Comparison of ENCODE assay signal across 16 mouse cellular contexts in the genomic region with DNA sequence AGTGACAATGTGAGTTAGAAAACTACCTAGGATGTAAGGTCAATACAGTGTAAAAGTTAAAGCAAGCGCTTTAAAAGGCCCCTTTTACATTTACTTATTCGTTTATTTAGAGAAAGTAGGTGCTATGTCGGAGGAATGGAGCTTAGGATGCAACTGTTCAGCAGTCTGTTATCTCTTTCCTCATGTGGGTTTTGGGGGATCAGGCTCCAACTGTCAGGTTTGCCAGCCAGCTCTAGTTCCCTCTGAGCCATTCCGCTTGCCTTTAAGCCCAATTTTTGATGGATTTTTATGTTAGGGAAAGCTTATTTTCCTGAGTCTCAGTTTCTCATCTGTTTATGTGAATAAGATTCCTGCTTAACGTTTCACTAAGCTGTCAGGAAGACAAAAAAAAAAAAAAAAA. TPM values are rescaled to one million over a fixed set of nuclear protein-coding genes. Genes with fewer than 3 reads are reported as not detected.
"Had no signal": no experiment of that assay in that cellular context is flagged by ENCODE, and none has a peak within 500 bp of the region (broad histone marks: within the 10 kb centered on the region; RNA-seq: fewer than 3 reads in every experiment).

No protein-coding gene starts in this region.

- H3K9ac ChIP-seq: limb, embryonic 12.5 days; liver, embryonic 13.5 days; liver, postnatal 0 days; midbrain, embryonic 12.5 days; stomach, embryonic 15.5 days had no signal

- H3K27ac ChIP-seq: limb, embryonic 12.5 days; liver, embryonic 13.5 days; midbrain, embryonic 12.5 days; stomach, embryonic 15.5 days had no signal

- H3K4me3 ChIP-seq: limb, embryonic 12.5 days; liver, embryonic 13.5 days; midbrain, embryonic 12.5 days; stomach, embryonic 15.5 days had no signal

- H3K36me3 ChIP-seq: limb, embryonic 12.5 days; liver, embryonic 13.5 days; midbrain, embryonic 12.5 days; stomach, embryonic 15.5 days had no signal

- H3K27me3 ChIP-seq: limb, embryonic 12.5 days; liver, embryonic 13.5 days; midbrain, embryonic 12.5 days; stomach, embryonic 15.5 days had no signal

- H3K4me1 ChIP-seq: limb, embryonic 12.5 days; liver, embryonic 13.5 days; stomach, embryonic 15.5 days had no signal

- H3K4me2 ChIP-seq: limb, embryonic 12.5 days; liver, embryonic 13.5 days; midbrain, embryonic 12.5 days; stomach, embryonic 15.5 days had no signal

- ATAC-seq: intestine, embryonic 16.5 days; liver, postnatal 0 days had no signal

- DNase-seq: kidney, adult 2 months; kidney, postnatal 36 days; liver; liver, embryonic 13.5 days; liver, postnatal 0 days; right cerebral cortex, postnatal 14 days; thymus, postnatal 36 days had no signal

- H3K9me3 ChIP-seq: limb, embryonic 12.5 days; liver, embryonic 13.5 days; midbrain, embryonic 12.5 days; stomach, embryonic 15.5 days had no signal

RNA-seq across cellular contexts. Expression of gene Vma21-ps, which starts 22.3 kb away (rescaled TPM):
- total RNA-seq: layer of hippocampus, postnatal 36 days; left cerebral cortex, postnatal 36 days; midbrain, postnatal 0 days had no signal
- polyA plus RNA-seq: limb, embryonic 12.5 days; liver, postnatal 0 days; midbrain, embryonic 12.5 days; midbrain, postnatal 0 days; neural tube, embryonic 14.5 days; spleen, adult 2 months had no signal
